Mouse (Mus musculus): ENCODE measurements around the gene Carmil3.

GRCm38 (mm10) chr14:55513927-55514326 is 23.5 kb downstream of the Carmil3 start:
- TF ChIP-seq MAX (IDR thresholded peaks at IDR 0.05; ENCODE audit: low read length) (no peak), E2F4 (IDR thresholded peaks at IDR 0.05; ENCODE audit: insufficient replicate concordance, low read depth, low read length) (no peak), SIN3A (IDR thresholded peaks at IDR 0.05; ENCODE audit: low read length) (no peak), MAZ (IDR thresholded peaks at IDR 0.05; ENCODE audit: low read depth, low read length) (no peak), CTCF (conservative IDR thresholded peaks at IDR 0.05 in 1 of 2, IDR thresholded peaks at IDR 0.05 in 1 of 2; ENCODE audit: low read depth in 2 of 2, low read length in 2 of 2) (no peak), CHD1 (IDR thresholded peaks at IDR 0.05; ENCODE audit: low read depth, low read length) (no peak), ZNF384 (IDR thresholded peaks at IDR 0.05; ENCODE audit: low read depth, low read length) (no peak)

Data from CH12.LX (cell line).